Mouse (Mus musculus): ENCODE results near the gene Erc2. TPM values are rescaled to one million over a fixed set of nuclear protein-coding genes. Genes with fewer than 3 reads are reported as not detected.

Erc2 gene
- total RNA-seq, 2 experiments from 2014 or later = 253 to 265 TPM

- no peak for DNase-seq (ENCODE audit: extremely low spot score in 1 of 2, low spot score in 2 of 2)
- intact Hi-C loops (cut with DNase I) = no loop called here
These were observed 871.6 kb downstream of the Erc2 start for GRCm38 (mm10) chr14:28493806-28494205.

- no peak for DNase-seq (ENCODE audit: extremely low spot score in 1 of 2, low spot score in 2 of 2)
- intact Hi-C loops (cut with DNase I) = no loop called here
These were observed 872.0 kb downstream of the Erc2 start for GRCm38 (mm10) chr14:28494273-28494672.

DNA sequence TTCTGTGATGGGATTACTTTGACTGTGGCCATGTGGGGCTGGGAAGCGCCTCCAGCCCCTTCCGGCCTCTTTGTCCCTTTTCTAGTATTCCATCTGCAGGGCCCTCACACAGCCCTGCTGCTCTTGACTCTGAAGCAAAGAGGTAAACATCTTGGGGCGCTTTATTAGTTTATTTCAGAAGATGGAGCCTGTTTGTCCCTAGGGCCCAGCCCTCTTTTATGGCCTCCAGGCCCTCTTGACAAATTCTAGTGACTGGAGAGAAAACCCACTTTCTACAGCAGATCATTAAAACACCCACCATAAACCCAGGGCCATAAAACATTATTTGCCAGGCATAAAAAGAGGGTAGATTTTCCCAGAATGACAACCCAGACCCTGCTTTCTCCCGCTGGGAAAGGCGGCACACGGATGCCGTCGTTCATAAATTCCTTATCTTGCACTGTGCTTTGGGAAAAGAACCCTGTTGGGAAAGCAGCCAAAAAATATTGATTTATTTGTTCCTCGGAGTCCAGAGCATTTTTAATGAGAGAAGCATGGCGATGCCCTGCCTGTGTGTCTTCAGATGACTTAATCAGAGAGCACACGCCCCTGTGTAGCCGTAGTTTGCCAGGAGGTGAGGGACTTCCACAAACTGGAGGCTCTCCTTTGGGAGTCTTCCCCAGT is 879.1 kb downstream of the Erc2 start:
- intact Hi-C loops (cut with DNase I) = loop anchor here (10.0 kb wide), 1 partner anchor 497 kb away; no protein-coding TSS in a partner anchor

GRCm38 (mm10) chr14:28503276-28503675 is 881.0 kb downstream of the Erc2 start:
- DNase-seq (ENCODE audit: extremely low spot score in 1 of 2, low spot score in 2 of 2) = no peak
- intact Hi-C loops (cut with DNase I) = loop anchor here (10.0 kb wide), 1 partner anchor 498 kb away; no protein-coding TSS in a partner anchor

More for the DNA sequence above, 879.1 kb downstream of the Erc2 start:
- no peak for DNase-seq (ENCODE audit: extremely low spot score in 1 of 2, low spot score in 2 of 2)

GRCm38 (mm10) chr14:28504101-28505050 is 882.1 kb downstream of the Erc2 start, which contains the start of gene Wnt5a:
Wnt5a (plus strand) TSS chr14:28504750.
- DNase-seq (ENCODE audit: extremely low spot score in 1 of 2, low spot score in 2 of 2) = peak in 1 of 2 experiments; percentile 72
- intact Hi-C loops (cut with DNase I) = loop anchor here (5.0 to 10.0 kb wide), 2 partner anchors 412 to 500 kb away; no protein-coding TSS in a partner anchor

GRCm38 (mm10) chr14:28505051-28505585 is 882.9 kb downstream of the Erc2 start:
- intact Hi-C loops (cut with DNase I) = loop anchor here (5.0 to 10.0 kb wide), 2 partner anchors 413 to 500 kb away; no protein-coding TSS in a partner anchor
- DNase-seq (ENCODE audit: extremely low spot score in 1 of 2, low spot score in 2 of 2) = peak; percentile 11 to 52

GRCm38 (mm10) chr14:28505586-28506375 is 883.6 kb downstream of the Erc2 start:
- intact Hi-C loops (cut with DNase I) = loop anchor here (2.0 to 10.0 kb wide), 3 partner anchors 413 to 699 kb away; no protein-coding TSS in a partner anchor
- DNase-seq (ENCODE audit: extremely low spot score in 1 of 2, low spot score in 2 of 2) = peak in 1 of 2 experiments; percentile 50

DNA sequence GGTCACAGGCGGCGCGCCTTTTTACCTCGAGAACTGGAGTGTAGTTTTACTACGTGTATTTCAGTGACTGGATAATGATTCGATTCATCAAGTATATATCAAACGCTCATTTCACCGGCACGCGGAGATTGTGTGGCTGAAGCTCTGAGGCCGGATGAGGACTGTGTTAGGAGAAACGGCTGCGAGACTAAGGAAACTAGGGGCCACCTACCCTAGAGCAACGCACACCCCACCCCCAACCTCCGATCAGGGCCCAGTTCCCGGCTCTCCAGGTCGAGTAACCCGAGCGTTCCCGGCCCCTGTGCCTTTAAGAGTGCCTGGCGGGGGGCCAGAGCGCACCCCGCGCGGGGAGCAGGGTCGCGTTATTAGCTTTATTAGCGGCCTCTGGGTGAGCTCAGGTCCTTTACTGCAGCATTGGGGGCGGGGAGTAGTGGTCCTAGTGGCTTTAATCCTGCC is 884.2 kb downstream of the Erc2 start:
- peak; percentile 21 to 72 for DNase-seq (ENCODE audit: extremely low spot score in 1 of 2, low spot score in 2 of 2)
- intact Hi-C loops (cut with DNase I) = loop anchor here (2.0 to 10.0 kb wide), 3 partner anchors 414 to 700 kb away; no protein-coding TSS in a partner anchor

GRCm38 (mm10) chr14:28507011-28507410 is 884.8 kb downstream of the Erc2 start:
- intact Hi-C loops (cut with DNase I) = loop anchor here (2.0 to 10.0 kb wide), 3 partner anchors 415 to 700 kb away; no protein-coding TSS in a partner anchor
- no peak for DNase-seq (ENCODE audit: extremely low spot score in 1 of 2, low spot score in 2 of 2)

DNA sequence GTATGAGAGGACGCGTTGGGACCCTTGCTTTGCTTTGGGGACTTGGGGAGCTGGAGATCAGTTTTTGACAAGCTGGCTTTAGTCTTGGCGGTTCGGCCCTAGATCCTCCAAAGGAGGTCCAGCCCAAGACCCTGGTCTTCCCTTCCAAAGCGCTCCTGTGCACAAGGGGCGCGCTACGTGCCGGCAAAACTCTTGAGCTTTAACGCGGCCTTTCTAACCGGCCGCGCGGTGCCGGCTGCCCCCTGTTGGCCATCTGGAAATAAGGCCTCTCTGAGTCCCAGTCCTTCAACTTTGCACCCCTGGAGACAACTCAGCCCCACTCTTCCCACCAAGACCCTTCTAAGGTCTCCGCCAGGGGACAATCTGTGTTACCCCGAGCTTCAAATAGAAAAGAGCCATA is 885.2 kb downstream of the Erc2 start:
- peak; percentile 32 to 75 for DNase-seq (ENCODE audit: extremely low spot score in 1 of 2, low spot score in 2 of 2)
- intact Hi-C loops (cut with DNase I) = loop anchor here (2.0 to 10.0 kb wide), 3 partner anchors 415 to 701 kb away; no protein-coding TSS in a partner anchor

GRCm38 (mm10) chr14:28508288-28509258 is 886.3 kb downstream of the Erc2 start:
- intact Hi-C loops (cut with DNase I) = loop anchor here (5.0 to 10.0 kb wide), 2 partner anchors 416 to 504 kb away; no protein-coding TSS in a partner anchor
- no peak for DNase-seq (ENCODE audit: extremely low spot score in 1 of 2, low spot score in 2 of 2)

DNA sequence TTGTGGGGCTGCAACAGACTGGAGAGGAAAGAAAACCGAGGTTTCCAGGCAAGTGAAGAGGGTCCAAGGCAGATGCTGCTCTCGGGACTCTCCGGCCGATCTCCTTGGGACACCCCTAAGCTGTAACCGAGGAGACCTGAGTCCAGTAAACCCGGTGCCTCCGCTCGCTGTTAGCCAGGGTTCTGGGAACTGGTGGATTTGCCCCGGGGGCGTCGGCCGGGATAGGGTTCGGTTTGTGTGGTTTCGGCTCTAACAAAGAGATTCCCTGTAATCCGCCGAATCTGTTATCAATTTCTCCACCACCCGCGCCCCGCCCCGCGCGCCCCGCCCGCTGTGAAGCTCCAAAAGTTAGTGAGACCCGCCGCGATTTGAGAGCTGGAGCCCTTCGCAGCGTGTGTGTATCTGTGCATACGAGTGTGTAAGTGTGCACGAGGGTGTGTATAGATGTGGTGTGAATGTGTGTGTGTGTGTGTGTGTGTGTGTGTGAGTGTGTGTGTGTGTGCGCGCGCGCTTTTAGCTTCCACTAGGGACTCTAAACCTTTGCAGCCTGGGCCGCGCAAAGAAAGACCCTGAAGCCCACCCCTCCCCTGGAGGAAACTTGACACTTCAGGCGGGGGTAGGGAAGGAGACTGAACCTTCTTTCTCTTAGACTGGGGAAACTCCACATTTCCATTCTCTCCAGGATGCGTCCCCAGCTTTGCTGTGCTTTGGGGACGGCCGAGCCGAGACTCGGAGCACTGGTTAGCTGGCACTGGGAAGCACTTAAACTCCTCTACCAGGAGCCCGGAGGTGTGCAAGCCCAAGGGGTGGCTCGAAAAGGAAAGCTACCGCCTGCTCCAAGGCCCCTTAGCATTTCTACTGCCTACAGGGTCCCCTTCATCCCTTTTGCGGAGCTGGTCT is 887.5 kb downstream of the Erc2 start:
- peak in 1 of 2 experiments; percentile 36 for DNase-seq (ENCODE audit: extremely low spot score in 1 of 2, low spot score in 2 of 2)
- intact Hi-C loops (cut with DNase I) = loop anchor here (5.0 to 10.0 kb wide), 4 partner anchors 225 to 585 kb away; no protein-coding TSS in a partner anchor

DNA sequence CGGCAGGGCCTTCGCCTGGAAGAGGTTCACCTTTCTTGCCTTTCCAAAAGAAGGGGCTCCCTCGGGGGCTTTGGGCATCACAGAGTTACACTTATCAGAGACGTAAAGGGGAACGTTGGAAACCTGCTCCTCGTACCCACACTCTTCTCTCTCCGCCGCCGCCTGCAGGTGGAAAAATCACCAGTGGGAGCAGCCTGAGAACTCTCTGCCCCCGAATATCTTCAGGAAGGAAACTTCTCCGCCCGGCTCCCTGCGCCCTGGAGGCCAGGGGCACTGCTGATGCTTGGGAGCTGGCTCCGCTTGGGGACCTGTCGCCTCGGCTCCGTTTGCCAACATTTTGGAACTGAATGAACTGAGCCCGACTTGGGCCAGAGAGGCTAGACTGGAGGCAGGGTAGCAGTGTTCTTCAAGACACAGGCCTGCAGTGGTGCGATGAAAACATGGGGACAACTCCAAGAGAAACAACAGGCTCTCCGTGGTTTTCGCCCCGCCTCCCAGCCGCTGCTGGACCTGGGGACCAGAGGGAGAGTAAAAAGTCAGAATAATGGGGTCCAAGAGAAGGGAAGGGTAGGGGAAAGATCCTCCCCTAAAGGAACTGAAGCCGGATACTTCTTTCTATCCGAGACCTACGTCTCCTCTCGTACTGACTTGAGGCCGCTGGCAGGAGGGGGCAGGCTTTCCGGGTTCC is 888.3 kb downstream of the Erc2 start:
- DNase-seq (ENCODE audit: extremely low spot score in 1 of 2, low spot score in 2 of 2) = peak in 1 of 2 experiments; percentile 47
- intact Hi-C loops (cut with DNase I) = loop anchor here (10.0 kb wide), 2 partner anchors 226 to 584 kb away; no protein-coding TSS in a partner anchor

DNA sequence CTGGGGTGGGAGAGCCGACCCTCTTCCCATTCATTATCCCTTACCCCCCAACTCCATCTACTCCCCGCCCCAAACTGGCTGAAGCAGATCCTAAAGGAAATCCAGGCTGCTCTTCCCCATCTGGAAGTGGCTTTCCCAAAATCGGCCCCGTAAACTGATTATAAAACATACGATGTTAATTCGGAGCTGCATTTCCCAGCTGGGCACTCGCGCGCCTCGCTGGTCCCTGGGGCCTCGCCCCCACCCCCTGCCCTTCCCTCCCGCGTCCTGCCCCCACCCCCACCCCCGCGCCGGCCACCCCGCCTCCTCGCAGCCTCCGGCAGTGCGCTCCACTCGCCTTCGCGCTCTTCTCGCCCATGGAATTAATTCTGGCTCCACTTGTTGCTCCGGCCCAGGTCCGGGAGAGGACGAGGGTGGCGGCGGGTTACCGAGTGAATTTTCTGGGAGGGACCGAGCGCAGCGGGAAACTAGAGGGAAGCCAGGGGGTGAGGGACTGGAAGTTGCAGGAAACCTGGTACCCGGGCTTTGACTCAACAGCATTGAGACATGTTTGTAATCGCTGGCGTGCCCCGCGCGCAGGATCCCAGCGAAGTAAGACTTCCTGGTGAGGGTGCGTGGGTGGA is 888.9 kb downstream of the Erc2 start:
- intact Hi-C loops (cut with DNase I) = loop anchor here (10.0 kb wide), 2 partner anchors 226 to 584 kb away; no protein-coding TSS in a partner anchor
- DNase-seq (ENCODE audit: extremely low spot score in 1 of 2, low spot score in 2 of 2) = peak in 1 of 2 experiments; percentile 32
